Mouse (Mus musculus): Measurements from ENCODE around the gene Hapln4. TPM values are rescaled to one million over a fixed set of nuclear protein-coding genes. Genes with fewer than 3 reads are reported as not detected.
A peak's percentile ranks its signal among the peaks of the same experiment; 100 is the strongest.

Hapln4 gene
- polyA plus RNA-seq, 1 experiment from 2014 or later: 0.05 TPM

DNA sequence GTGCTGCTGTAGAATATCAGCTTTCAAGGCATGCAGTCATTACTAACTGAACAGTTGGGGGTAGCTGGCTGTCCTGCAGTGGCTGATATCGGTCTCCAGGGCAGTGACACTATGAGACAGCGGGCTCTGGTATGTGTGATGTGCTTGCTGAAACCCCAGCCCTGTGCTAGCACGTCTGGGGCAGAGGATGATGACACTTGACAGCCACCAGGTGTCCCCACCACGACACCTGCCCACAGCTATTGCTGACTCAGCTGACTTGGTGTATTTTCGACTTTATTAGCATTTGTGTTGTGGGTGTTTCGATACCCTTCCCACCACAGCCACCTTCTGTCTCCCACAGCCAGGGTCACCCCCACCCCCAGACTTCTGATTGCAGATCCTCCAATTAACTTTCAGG lies 21.2 kb downstream of the Hapln4 start:
- Histone ChIP-seq H3K27me3 (peaks cover 31% of the 10 kb centered on the region), H3K4me3 (replicated peaks) (no peak overlapping the region), H3K9ac (no peak overlapping the region), H3K4me1 (replicated peaks) (no peaks in the 10 kb centered on the region), H3K4me2 (no peak overlapping the region), H3K9me3 (replicated peaks) (no peaks in the 10 kb centered on the region), H3K36me3 (no peaks in the 10 kb centered on the region), H3K27ac (no peak overlapping the region)
- no peak for DNase-seq
- 0 out of 2 replicates have a peak, but pooled peaks have one; percentile 26 for ATAC-seq (ENCODE audit: low read depth)
- 11% methylated on average over 6 of the region's 6 CpGs for WGBS (ENCODE audit: insufficient replicate concordance)

DNA sequence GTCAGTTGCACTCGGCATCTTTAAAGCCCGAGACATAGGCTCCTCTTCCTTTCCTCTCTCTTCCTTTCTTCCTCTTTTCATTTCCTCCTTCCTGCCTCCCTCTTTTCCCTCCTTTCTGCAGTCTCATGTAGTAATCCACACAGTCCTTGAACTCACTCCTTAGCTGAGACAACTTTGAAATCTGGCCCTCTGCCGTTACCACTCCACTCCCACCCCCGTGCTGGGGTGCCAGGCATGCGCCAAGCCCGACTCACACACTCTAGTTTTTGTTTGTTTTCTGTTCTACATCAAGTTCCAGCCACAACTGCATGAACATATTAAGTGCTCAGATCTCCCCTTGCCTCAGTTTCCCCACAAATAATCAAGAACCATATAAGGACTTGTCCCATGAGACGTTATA lies 21.7 kb downstream of the Hapln4 start:
- 58% methylated on average over 7 of the region's 7 CpGs for WGBS (ENCODE audit: insufficient replicate concordance)
- no peak overlapping the region for H3K27ac ChIP-seq
- H3K4me1 ChIP-seq (replicated peaks): no peaks in the 10 kb centered on the region
- no peaks in the 10 kb centered on the region for H3K9me3 ChIP-seq (replicated peaks)
- H3K4me2 ChIP-seq: no peak overlapping the region
- DNase-seq (no peak), ATAC-seq (ENCODE audit: low read depth) (no peak)
- no peak overlapping the region for H3K9ac ChIP-seq
- H3K27me3 ChIP-seq: peaks cover 33% of the 10 kb centered on the region
- no peak overlapping the region for H3K4me3 ChIP-seq (replicated peaks)
- no peaks in the 10 kb centered on the region for H3K36me3 ChIP-seq

GRCm38 (mm10) chr8:70110451-70110850 lies 27.2 kb downstream of the Hapln4 start:
- ATAC-seq (ENCODE audit: low read depth) (no peak), DNase-seq (no peak)
- no peak overlapping the region for H3K27ac ChIP-seq
- no peaks in the 10 kb centered on the region for H3K4me1 ChIP-seq (replicated peaks)
- no peaks in the 10 kb centered on the region for H3K36me3 ChIP-seq
- peaks cover 82% of the 10 kb centered on the region for H3K27me3 ChIP-seq
- no peak overlapping the region for H3K4me2 ChIP-seq
- H3K4me3 ChIP-seq (replicated peaks): no peak overlapping the region
- no peak overlapping the region for H3K9ac ChIP-seq
- no peaks in the 10 kb centered on the region for H3K9me3 ChIP-seq (replicated peaks)
- WGBS (ENCODE audit: insufficient replicate concordance): 76% methylated on average over 2 of the region's 2 CpGs

- H3K27me3 ChIP-seq: peaks cover 85% of the 10 kb centered on the region
- ATAC-seq (ENCODE audit: low read depth) (no peak), DNase-seq (no peak)
- no peak overlapping the region for H3K27ac ChIP-seq
- no peaks in the 10 kb centered on the region for H3K9me3 ChIP-seq (replicated peaks)
- WGBS (ENCODE audit: insufficient replicate concordance): 44% methylated on average over 23 of the region's 23 CpGs
- H3K4me3 ChIP-seq (replicated peaks): no peak overlapping the region
- no peak overlapping the region for H3K9ac ChIP-seq
- no peaks in the 10 kb centered on the region for H3K36me3 ChIP-seq
- no peaks in the 10 kb centered on the region for H3K4me1 ChIP-seq (replicated peaks)
- no peak overlapping the region for H3K4me2 ChIP-seq
Observed at GRCm38 (mm10) chr8:70111192-70111795, 28.0 kb downstream of the Hapln4 start.

DNA sequence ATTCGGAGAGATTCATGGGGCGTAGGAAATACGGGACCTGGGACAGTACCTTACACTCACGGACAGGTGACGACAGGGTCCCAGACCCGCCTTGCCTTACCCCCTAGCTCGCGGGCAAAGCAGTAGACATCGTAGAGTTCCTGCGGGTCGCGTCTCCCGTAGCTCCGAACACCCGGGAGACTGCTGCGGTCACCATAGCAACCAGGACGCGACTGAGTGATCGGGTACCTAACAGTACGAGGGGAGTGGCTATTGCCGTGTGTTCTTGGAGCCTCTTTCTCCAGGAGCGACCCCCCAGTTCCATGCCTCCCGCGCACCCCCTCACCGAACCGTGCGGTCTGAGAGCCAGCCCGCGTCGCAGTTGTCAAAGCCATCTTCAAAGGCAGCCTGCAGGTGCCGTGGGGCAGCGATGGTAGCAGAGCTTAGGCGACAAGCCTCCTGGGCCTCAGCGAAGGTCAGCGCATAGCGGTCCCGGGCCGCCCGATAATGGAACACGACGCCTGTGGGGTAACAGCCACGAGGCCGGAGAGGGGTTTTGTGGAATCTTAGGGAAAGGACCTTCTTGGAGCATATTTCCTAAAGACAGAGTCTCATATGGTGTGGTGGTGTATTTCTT lies 29.3 kb downstream of the Hapln4 start:
- no peak overlapping the region for H3K27ac ChIP-seq
- H3K27me3 ChIP-seq: peaks cover 97% of the 10 kb centered on the region
- no peaks in the 10 kb centered on the region for H3K36me3 ChIP-seq
- H3K9me3 ChIP-seq (replicated peaks): no peaks in the 10 kb centered on the region
- no peaks in the 10 kb centered on the region for H3K4me1 ChIP-seq (replicated peaks)
- ATAC-seq (ENCODE audit: low read depth): no peak
- H3K4me3 ChIP-seq (replicated peaks): no peak overlapping the region
- WGBS (ENCODE audit: insufficient replicate concordance): 11% methylated on average over 43 of the region's 43 CpGs
- no peak for DNase-seq
- H3K4me2 ChIP-seq: no peak overlapping the region
- no peak overlapping the region for H3K9ac ChIP-seq

DNA sequence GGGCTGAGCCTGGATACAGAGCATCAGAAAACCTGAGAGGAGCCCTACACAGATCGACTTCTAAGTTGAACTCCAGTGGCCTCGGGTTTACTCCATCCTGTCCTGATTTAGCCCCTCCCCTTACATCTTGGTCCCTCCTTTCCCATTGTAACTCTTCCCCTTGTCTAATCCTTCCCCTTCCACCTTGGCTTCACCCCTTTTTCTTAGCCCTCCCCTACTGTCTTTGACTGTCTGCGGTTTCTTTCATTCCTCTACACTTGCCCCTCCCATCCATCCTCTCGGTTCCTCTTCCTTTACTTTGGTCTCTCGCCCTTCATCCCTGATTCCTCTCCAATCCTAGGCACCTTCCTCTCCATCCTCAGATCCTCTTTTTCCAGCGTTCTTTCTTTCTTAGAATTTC lies 31.2 kb downstream of the Hapln4 start:
- no peaks in the 10 kb centered on the region for H3K9me3 ChIP-seq (replicated peaks)
- H3K36me3 ChIP-seq: no peaks in the 10 kb centered on the region
- no peak overlapping the region for H3K4me2 ChIP-seq
- no peak for DNase-seq
- no peaks in the 10 kb centered on the region for H3K4me1 ChIP-seq (replicated peaks)
- 12% methylated on average over 6 of the region's 6 CpGs for WGBS (ENCODE audit: insufficient replicate concordance)
- H3K27ac ChIP-seq: no peak overlapping the region
- no peak overlapping the region for H3K9ac ChIP-seq
- H3K4me3 ChIP-seq (replicated peaks): no peak overlapping the region
- peaks cover 99% of the 10 kb centered on the region for H3K27me3 ChIP-seq
- ATAC-seq (ENCODE audit: low read depth): no peak

DNA sequence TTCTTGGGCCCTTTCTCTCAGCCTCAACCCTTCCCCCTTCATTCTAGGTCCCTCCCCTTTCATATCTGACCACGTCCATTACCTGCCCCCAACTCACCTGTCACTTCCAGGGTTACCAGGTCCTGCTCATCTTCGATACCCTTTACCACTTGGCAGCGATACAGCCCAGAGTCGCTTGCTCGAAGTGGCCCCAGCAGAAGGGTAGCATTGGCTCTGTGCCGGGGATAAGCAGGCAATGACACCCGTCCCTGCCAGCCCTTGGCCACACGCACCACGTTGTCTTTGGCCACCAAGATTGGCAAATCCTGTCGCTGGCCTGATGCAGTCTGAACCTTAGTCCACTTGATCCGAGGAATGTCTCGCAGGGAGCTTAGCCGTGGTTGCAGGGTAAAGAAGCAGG lies 31.6 kb downstream of the Hapln4 start:
- WGBS (ENCODE audit: insufficient replicate concordance): 54% methylated on average over 13 of the region's 13 CpGs
- no peak overlapping the region for H3K9ac ChIP-seq
- H3K4me3 ChIP-seq (replicated peaks): no peak overlapping the region
- H3K9me3 ChIP-seq (replicated peaks): no peaks in the 10 kb centered on the region
- H3K27ac ChIP-seq: no peak overlapping the region
- ATAC-seq (ENCODE audit: low read depth): no peak
- no peak overlapping the region for H3K4me2 ChIP-seq
- no peaks in the 10 kb centered on the region for H3K36me3 ChIP-seq
- no peak for DNase-seq
- H3K4me1 ChIP-seq (replicated peaks): no peaks in the 10 kb centered on the region
- H3K27me3 ChIP-seq: peaks cover 99% of the 10 kb centered on the region

GRCm38 (mm10) chr8:70117611-70118010 lies 34.4 kb downstream of the Hapln4 start:
- DNase-seq: peak; percentile 18
- WGBS (ENCODE audit: insufficient replicate concordance): 5% methylated on average over 9 of the region's 9 CpGs

GRCm38 (mm10) chr8:70118726-70119700 lies 35.8 kb downstream of the Hapln4 start:
- WGBS (ENCODE audit: insufficient replicate concordance): 16% methylated on average over 17 of the region's 17 CpGs
- no peak overlapping the region for H3K27ac ChIP-seq

More at GRCm38 (mm10) chr8:70117611-70118010, 34.4 kb downstream of the Hapln4 start:
- Histone ChIP-seq H3K4me2 (no peak overlapping the region), H3K36me3 (no peaks in the 10 kb centered on the region), H3K27ac (no peak overlapping the region), H3K4me3 (replicated peaks) (no peak overlapping the region), H3K4me1 (replicated peaks) (no peaks in the 10 kb centered on the region), H3K27me3 (peaks cover 97% of the 10 kb centered on the region), H3K9me3 (replicated peaks) (no peaks in the 10 kb centered on the region), H3K9ac (no peak overlapping the region)
- ATAC-seq (ENCODE audit: low read depth): no peak

DNA sequence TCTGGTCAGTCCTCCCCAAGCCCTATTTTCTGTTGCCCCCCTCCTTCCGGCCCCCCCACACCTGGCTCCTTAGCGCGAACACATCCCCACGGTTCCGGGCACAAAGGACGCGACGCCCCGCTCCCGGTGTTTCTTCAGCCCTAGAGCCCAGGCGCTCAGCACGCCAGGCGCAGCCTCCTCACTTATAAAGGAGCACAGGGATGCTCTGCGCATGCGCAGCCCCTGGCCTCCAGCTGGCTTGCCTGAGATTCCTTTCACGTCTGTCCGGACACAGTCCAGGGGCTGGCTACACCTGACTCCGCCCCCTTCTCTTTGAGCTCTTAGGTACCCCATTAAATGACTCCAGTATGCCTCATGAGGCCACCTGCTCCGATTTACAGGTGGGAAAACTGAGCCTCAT lies 37.4 kb downstream of the Hapln4 start, which contains the start of gene Ncan:
Ncan (minus strand) TSS at position 207 of the 400 bp plus-strand sequence.
- Histone ChIP-seq H3K4me1 (replicated peaks) (no peaks in the 10 kb centered on the region), H3K36me3 (no peaks in the 10 kb centered on the region), H3K9me3 (replicated peaks) (no peaks in the 10 kb centered on the region), H3K4me3 (replicated peaks) (no peak within 1 kb of the TSS), H3K27me3 (peaks cover 81% of the 10 kb centered on the region), H3K27ac (no peak within 1 kb of the TSS), H3K4me2 (no peak within 1 kb of the TSS), H3K9ac (no peak within 1 kb of the TSS)
- WGBS (ENCODE audit: insufficient replicate concordance): 6% methylated on average over 19 of the region's 19 CpGs
- DNase-seq (no peak), ATAC-seq (ENCODE audit: low read depth) (no peak)

More at GRCm38 (mm10) chr8:70118726-70119700, 35.8 kb downstream of the Hapln4 start:
- Histone ChIP-seq H3K9me3 (replicated peaks) (no peaks in the 10 kb centered on the region), H3K4me2 (no peak overlapping the region), H3K9ac (no peak overlapping the region), H3K27me3 (peaks cover 85% of the 10 kb centered on the region), H3K4me3 (replicated peaks) (no peak overlapping the region), H3K36me3 (no peaks in the 10 kb centered on the region), H3K4me1 (replicated peaks) (no peaks in the 10 kb centered on the region)
- ATAC-seq (ENCODE audit: low read depth): no peak
- DNase-seq: no peak

GRCm38 (mm10) chr8:70122863-70123262 lies 39.6 kb downstream of the Hapln4 start:
- Histone ChIP-seq H3K9ac (peak overlapping the region; percentile 22; the same call in 1 of the 2 replicates), H3K4me1 (replicated peaks) (no peaks in the 10 kb centered on the region), H3K9me3 (replicated peaks) (no peaks in the 10 kb centered on the region), H3K4me2 (no peak overlapping the region), H3K27me3 (peaks cover 62% of the 10 kb centered on the region), H3K4me3 (replicated peaks) (no peak overlapping the region), H3K36me3 (no peaks in the 10 kb centered on the region), H3K27ac (no peak overlapping the region)
- DNase-seq: no peak
- ATAC-seq (ENCODE audit: low read depth): no peak
- 51% methylated on average over 2 of the region's 2 CpGs for WGBS (ENCODE audit: insufficient replicate concordance)
